Mouse (Mus musculus) embryonic facial prominence, embryonic 10.5 days (tissue): Measurements from ENCODE around the gene March8. TPM values are rescaled to one million over a fixed set of nuclear protein-coding genes. Genes with fewer than 3 reads are reported as not detected.

ENCODE experiments used
- DNase-seq: peaks from one replicate; pipeline ENCODE4 v3.0.0-alpha.2; 2017; ENCODE audit warnings: low spot score
- H3K27ac ChIP-seq: fragments of 300-500 bp; sonication (generic); replicated peaks from 2 replicates; pipeline ENCODE4 v1.5.1; 2016; ENCODE audit warnings: mild to moderate bottlenecking
- H3K27me3 ChIP-seq: fragments of 300-500 bp; sonication (generic); replicated peaks from 2 replicates; pipeline ENCODE4 v1.6.1; 2016; ENCODE audit warnings: low read depth, mild to moderate bottlenecking; ENCODE audit not compliant: poor library complexity, severe bottlenecking
- H3K36me3 ChIP-seq: fragments of 300-500 bp; sonication (generic); replicated peaks from 2 replicates; pipeline ENCODE4 v1.6.1; 2016; ENCODE audit warnings: mild to moderate bottlenecking, moderate library complexity
- H3K4me1 ChIP-seq: fragments of 300-500 bp; sonication (generic); 2 replicates; pipeline ENCODE4 v1.6.1; 2016
- H3K4me3 ChIP-seq: fragments of 300-500 bp; sonication (generic); 2 replicates; pipeline ENCODE4 v1.5.1; 2016; ENCODE audit warnings: mild to moderate bottlenecking, moderate library complexity
- H3K9me3 ChIP-seq: fragments of 300-500 bp; sonication (generic); 2 replicates; pipeline ENCODE4 v1.6.1; 2016; ENCODE audit warnings: mild to moderate bottlenecking
- WGBS: fragments of 180-500 bp; shearing (Covaris S2); methylation state at CpG from one replicate; pipeline ENCODE4 v1.1.7; 2016; 5-methylcytosine and 5-hydroxymethylcytosine counted together
- polyA plus RNA-seq: library from polyadenylated mRNA; unstranded; fragments of >200 nt; fragmentation: Nextera tagmentation; extraction: Ambion mirVana; gene quantifications from 2 replicates; pipeline ENCODE4 v1.2.1, GENCODE M21; 2016

March8 gene
- polyA plus RNA-seq, 1 experiment from 2014 or later = 24.7 TPM

GRCm38 (mm10) chr6:116455781-116456180 is 118.0 kb downstream of the March8 start:
- Histone ChIP-seq H3K4me3 (no peak overlapping the region), H3K27me3 (peaks cover 28% of the 10 kb centered on the region), H3K36me3 (no peaks in the 10 kb centered on the region), H3K27ac (no peak overlapping the region), H3K4me1 (peaks cover 5% of the 10 kb centered on the region), H3K9me3 (no peaks in the 10 kb centered on the region)
- 80% methylated on average over 4 of the region's 4 CpGs for WGBS
- no peak for DNase-seq

GRCm38 (mm10) chr6:116456482-116456881 is 118.7 kb downstream of the March8 start:
- 86% methylated on average over 1 of the region's 1 CpGs for WGBS
- Histone ChIP-seq H3K4me1 (peaks cover 8% of the 10 kb centered on the region), H3K9me3 (no peaks in the 10 kb centered on the region), H3K4me3 (no peak overlapping the region), H3K27ac (no peak overlapping the region), H3K27me3 (peaks cover 35% of the 10 kb centered on the region), H3K36me3 (no peaks in the 10 kb centered on the region)
- no peak for DNase-seq

- no peak overlapping the region for H3K4me3 ChIP-seq
- DNase-seq = no peak
- H3K4me1 ChIP-seq = peaks cover 8% of the 10 kb centered on the region
- no peaks in the 10 kb centered on the region for H3K36me3 ChIP-seq
- H3K27ac ChIP-seq = no peak overlapping the region
- no peaks in the 10 kb centered on the region for H3K9me3 ChIP-seq
- peaks cover 47% of the 10 kb centered on the region for H3K27me3 ChIP-seq
- 78% methylated on average over 4 of the region's 4 CpGs for WGBS
These were observed 120.9 kb downstream of the March8 start for GRCm38 (mm10) chr6:116458728-116459127.

Other genes with a start within 250 kb of the March8 start
- 15.4 and 15.5 TPM in 2 replicates for gene Tmcc1, start 144.5 kb upstream of the March8 start, polyA plus RNA-seq
- 51.3 and 54.5 TPM in 2 replicates for gene Washc2, start 130.0 kb upstream of the March8 start, polyA plus RNA-seq
- gene Zfand4, start 73.8 kb upstream of the March8 start, polyA plus RNA-seq = 5.8 and 7.6 TPM in 2 replicates
- gene Alox5, start 123.2 kb downstream of the March8 start, polyA plus RNA-seq = 0.68 and 0.93 TPM in 2 replicates
- gene Olfr211, start 151.1 kb downstream of the March8 start, polyA plus RNA-seq = not detected in 2 replicates
- not detected in 2 replicates for gene Olfr212, start 168.5 kb downstream of the March8 start, polyA plus RNA-seq
- gene Olfr213, start 200.4 kb downstream of the March8 start, polyA plus RNA-seq = not detected in 2 replicates
- 0.64 and 0.85 TPM in 2 replicates for gene Gm5580, start 213.1 kb downstream of the March8 start, polyA plus RNA-seq
- gene Olfr214, start 216.2 kb downstream of the March8 start, polyA plus RNA-seq = not detected in 2 replicates
- gene Olfr215, start 246.2 kb downstream of the March8 start, polyA plus RNA-seq = not detected in 2 replicates